Mouse (Mus musculus) NIH3T3 (cell line): ENCODE data around the gene Gm13283.
"Not testable (repeated sequence)": the region's sequence is repeated elsewhere in the genome, so short reads cannot be mapped to it uniquely, and the experiment has no call there.

Experiments used
- DNase-seq: peaks from one replicate; pipeline ENCODE4 v3.0.0-alpha.2; 2012; ENCODE audit warnings: low read depth

The Gm13283 gene

DNA sequence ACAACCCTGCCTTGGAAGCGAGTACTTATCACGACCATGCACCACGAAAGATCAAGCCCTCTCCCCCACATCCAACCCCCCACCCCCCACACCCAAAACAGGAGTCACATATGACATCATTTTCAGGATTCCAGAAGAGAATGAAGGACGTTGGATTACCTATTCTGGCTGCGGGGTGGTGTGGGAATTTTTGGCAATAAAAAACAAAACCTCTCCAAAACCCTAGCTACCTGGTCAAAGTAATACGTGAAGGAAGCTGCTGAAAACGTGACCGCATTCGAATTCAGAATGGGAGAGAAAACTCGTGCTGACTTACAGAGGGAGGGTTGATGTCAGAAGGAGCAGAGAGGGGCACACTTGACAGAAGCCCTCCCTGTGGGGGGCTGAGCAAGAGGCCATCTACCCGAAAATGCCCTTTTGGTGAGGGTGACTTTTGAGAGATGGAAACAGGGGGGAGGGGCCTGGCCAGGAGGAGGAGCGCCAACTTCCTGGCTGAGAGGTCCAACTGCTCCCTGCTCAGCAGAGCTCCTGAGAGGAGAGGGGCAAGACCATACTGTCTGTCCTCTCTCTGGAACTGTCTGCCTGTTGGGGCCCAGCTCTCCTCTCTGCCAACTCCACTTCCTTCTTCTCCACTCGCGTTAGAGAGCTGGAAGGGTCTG is at the start of gene Gm13283:
Gm13283 (plus strand) TSS at position 510 of the 659 bp plus-strand sequence.
- not testable (repeated sequence) for DNase-seq

DNA sequence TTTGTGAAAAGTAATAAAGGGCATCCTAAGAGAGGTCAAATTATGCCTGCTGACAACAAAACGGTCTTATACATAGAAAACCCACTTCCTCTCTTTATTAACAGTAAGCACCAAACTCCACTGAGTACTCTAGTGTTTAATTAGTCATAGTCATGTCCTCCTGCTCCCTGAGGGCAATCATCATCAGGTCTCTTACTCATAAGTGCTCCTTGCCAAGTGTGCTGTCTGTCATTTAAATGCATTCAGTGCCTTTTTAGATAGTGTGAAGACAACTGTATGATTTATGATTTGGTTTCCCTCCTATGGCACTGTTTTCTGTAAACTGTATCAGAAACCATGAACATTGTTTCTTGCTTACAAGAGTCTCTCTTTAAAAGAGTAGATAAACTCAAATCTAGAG is 45.6 kb upstream of the Gm13283 start:
- peak; percentile 36 for DNase-seq

DNA sequence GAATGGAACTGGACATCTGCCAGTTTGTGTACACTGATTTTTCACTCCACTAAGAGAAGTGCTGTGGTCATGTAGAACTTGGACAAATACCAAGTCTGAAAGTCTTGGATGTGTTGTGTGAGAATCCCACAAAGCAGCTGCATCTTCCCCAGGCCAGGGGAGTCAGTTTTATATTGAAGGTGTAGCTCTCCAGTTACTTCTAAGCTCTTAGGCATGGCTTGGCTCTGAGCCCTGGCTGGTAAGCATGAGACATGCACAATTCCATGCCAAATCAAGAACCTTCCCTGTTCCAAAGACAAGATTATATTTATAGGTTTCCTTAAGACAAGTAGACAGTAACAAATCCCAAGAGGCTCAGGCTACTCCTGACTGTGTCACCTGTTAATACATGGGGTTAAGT is 44.9 kb upstream of the Gm13283 start:
- DNase-seq: peak; percentile 70

DNA sequence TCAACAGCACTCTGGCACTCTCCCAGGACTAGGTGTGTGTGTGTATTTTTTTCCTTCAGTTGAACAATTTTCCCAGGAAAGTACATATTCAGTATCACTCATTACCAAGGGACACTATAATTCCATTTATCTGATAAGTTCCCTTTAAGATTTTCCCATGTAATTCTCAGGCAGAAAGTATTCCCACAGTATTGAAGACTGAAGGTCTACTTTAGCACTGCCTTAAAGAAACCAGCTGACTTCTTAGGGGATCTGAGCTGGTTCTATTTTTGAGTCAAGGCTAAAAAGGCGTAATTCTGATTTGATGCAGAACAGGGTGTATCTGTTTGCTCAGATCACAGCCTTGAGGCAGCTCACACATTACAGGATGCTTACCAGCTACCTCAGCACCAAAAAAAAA is 41.2 kb upstream of the Gm13283 start:
- DNase-seq: peak; percentile 35

DNA sequence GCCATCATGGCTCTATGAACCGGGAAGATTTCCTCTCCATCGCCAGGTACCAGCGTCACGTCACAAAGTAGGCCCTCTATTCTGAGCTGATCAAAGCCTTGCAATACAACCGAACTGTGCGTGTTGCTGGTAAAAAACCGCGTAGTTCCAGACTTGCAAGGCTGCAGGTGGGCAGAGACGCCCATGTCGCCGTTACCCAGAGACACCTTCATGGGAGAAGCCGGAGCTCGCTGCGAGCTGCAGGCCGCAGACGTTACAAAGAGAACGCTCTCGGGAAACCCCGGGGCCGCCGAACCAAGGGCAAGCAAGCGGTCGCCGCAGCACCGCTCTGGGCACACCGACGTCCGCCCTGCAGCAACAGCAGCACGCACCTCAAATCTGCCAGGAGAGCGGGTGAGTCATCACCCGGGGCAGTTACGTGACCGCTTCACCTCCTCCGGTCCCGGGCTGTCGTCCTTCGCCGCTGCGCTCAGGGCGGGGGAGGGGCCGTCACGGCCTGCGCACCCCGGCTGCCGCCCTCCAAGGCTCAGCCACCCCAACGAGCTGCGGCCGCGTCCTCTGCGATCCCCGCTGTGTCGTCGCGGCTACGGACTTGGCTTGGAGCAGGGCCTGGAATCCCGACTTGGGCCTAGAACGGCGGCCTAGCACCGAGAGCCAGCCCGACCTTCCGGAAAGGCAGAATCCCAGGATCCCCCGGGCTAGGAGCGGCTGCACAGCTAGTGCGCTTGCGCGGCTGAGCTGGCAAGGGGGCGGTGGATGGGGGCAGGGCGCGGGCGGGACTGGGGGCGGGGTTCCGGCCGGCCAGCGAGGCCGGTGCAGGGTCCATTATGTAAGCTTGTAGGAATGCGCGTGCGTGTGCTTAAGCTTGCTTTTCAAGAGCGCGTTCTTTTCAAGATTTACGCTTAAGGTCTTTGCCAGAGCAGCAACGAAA is 37.9 kb upstream of the Gm13283 start, which contains the start of the genes Gm26566 and Klhl9:
Gm26566 (plus strand) TSS at position 15 of the 931 bp plus-strand sequence.
Klhl9 (minus strand) TSS at position 675 of the 931 bp plus-strand sequence.
- peak; percentile 98 for DNase-seq

DNA sequence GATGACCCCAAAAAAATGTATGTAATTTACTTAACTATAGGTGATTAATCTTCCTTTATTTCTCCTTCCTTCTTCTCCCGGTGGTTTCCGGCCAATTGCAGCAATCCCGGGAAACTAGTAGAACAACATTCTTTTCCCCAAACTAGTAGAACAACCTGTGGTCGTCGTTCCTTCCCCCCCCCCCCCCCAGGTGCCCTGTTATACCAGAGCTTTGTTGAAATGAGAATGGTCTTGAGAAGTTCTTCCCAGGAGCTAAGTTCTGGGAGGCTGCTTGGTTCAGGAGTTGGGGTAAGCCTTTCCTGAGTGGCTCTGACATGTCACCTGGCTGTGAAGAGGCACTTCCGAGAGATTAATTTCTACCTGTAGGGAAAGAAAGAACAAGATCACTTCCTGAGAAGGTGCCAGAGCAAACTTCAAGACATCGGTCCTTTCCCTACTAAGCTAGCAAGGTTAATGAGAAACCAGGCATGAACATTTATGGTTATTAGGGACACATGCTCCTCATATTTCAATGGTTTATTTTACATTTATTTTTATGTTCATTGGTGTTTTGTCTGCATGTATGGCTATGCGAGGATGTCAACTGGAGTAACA is 36.3 kb upstream of the Gm13283 start:
- no peak for DNase-seq

DNA sequence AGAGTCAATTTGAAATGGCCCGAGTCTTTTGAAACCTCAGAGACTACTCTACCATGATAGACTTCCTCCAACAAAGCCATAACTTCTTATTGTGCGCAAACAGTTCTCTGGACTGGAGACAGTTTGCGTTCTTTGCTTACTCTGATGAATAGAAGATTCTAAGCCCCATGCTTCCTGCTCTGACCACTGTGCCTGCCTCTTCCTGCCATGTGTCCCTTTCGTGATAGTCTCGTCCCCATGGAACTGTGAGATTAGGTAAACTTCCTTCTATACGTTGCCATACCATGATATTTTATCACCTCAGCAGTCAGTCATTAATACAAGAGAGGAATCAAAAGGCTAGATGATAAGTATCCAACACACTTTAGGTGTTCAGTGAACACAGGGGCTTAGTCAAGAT is 33.2 kb upstream of the Gm13283 start:
- no peak for DNase-seq

DNA sequence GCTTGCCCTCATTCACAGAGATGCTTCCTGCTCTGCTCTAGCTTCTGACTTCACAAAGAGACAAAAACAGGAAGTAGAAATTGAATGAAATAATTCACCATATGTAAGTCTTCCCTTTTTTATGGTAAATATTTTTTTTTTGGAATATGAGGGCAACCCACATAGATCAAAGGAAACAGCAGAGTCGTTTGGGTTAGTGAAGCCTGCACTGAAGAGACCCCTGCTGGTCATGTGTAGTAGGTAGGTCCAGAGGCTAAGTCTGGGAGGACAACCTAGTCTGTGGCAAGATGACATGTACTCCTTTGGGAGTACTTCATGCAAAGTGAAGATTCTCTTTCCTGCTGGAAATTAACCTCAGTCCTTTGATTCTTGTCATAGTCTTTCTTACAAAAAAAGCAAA is 32.6 kb upstream of the Gm13283 start:
- peak; percentile 68 for DNase-seq

DNA sequence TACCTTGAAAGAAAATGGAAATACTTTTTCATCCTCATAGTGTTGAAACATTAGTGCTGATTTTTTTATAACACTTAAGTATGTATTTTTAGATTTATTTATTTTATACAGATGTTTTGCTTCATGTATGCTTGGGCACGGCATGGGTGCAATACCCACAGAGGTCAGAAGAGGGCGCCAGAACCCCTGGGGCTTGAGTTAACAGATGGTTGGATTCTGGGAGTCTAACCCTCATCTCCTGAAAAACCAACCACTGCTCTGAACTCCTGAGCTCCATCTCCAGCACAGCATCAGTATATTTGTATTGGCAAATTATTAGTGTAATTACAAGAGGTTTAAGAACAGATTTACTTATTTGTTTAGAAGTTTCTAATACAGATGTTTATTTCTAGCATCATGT is 21.4 kb upstream of the Gm13283 start:
- DNase-seq: peak; percentile 94

DNA sequence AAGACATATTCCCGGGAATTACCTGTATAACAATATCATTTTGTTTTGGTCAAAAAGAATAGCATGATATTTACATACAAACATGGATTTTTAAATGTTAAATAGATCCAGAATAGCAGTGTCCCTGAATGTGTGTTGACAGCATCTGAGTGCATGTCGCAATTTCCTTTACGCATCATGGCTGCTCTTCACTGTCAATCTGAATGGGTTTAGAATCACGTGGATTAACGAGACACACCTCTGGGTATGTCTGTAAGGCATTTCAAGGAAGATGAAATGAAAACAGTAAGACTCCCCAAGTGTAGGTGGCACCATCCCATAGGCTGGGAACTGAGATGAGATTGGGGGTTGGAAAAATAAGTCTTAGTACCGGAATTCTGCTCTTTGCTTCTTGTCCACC is 20.9 kb upstream of the Gm13283 start:
- no peak for DNase-seq

DNA sequence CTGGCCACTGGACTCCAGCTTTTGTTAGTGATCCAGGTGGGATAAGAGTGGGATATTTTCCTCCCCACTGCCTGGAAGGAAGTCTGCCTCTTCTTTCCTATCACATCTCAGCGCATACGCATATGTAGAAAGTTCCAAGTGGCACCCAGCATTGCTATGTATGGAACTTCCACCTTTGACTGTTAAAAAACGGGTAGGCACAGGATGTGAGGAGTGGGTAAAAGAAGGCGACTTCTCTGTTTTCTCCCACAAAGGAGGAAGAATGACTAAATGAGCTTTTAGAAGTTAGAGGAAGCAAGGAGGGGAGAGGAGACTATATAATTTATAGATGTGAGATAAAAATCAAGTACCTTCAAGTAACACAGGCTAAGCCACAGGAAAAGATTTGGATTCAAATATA is 18.5 kb upstream of the Gm13283 start:
- no peak for DNase-seq

DNA sequence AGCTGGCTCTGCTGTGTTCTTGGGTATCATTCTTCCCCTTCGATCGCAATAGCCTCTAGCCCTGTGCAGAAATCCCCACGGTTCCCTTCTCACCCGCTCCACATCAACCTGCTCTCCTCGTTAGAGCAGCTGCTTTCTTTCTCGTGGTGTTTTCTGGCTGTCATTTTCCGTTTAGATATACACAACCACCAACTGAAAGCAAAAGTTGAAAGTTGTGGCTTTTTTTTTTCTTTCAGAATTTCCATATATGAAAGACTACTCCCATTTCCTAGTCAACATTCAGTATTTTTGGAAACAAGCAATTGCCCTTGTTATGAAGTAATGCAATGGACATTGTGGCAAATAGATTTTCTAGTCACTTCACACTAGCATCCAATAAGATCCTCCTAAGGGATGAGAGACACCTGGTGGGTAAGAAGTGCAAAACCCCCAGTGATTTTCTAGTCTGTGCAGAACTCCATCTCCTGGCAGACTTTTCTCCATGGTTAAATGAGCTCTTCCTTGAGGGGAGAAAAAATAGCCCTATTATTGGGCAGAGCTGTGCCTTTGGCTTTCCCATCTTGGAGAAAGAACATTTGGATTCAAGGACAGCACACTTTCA is 17.0 kb upstream of the Gm13283 start:
- DNase-seq: peak; percentile 41

DNA sequence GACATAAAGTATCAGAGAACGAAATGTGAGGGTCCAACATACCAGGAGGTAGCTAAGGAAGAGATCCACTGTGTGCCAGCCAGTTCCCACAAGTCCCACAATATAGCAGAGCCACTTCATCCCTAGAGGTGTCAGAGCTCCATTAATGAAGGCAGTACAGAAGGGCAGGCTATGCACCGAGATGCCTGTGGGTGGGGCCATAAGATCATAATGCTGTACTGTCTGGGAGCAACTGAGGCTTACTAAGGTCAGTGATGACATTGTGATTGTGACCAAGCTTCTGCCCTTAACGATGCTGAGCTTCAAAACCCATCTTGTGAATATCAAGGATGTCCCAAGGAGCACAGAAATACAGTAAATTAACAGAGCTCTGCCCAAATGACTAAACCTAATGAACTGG is 15.7 kb upstream of the Gm13283 start:
- no peak for DNase-seq

DNA sequence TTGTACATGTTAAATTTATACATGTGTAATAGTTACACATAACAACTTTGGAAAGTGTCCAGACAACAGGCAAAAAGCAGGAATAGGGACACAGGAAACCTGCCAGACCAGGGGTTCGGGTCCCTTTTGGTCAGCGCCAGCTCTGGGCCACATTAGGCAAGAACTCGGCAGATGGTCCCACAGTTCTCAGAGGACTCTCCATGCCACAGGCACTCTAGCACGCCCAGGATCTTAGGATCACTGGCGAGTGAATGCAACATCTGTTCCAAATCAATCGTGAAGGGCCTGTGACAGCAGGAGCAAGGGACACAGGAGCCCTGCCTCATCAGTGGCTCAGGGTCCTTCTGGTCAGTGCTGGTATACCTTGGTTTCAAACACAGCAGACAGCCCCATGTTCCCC is 10.0 kb upstream of the Gm13283 start:
- no peak for DNase-seq

DNA sequence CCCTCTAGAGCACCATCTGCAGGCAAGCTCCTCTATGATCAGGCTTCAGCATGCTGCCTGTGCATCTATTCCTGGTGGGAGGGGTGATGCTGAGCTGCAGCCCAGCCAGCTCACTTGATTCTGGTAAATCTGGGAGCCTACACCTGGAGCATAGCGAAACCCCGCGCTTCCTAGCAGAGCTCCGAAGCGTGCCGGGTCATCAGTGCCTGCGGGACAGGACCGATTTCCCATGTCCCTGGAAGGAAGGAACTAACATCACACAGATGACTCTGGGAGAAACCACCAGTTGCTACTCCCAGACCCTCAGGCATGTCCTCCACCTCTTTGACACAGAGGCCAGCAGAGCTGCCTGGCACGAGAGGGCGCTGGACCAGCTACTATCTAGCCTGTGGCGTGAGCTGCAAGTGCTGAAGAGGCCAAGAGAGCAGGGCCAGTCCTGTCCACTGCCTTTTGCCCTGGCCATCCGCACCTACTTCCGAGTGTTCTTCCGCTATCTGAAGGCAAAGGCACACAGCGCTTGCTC is 5.0 kb upstream of the Gm13283 start, which contains the start of gene Gm13271:
Gm13271 (plus strand) TSS at position 51 of the 523 bp plus-strand sequence.
- not testable (repeated sequence) for DNase-seq

DNA sequence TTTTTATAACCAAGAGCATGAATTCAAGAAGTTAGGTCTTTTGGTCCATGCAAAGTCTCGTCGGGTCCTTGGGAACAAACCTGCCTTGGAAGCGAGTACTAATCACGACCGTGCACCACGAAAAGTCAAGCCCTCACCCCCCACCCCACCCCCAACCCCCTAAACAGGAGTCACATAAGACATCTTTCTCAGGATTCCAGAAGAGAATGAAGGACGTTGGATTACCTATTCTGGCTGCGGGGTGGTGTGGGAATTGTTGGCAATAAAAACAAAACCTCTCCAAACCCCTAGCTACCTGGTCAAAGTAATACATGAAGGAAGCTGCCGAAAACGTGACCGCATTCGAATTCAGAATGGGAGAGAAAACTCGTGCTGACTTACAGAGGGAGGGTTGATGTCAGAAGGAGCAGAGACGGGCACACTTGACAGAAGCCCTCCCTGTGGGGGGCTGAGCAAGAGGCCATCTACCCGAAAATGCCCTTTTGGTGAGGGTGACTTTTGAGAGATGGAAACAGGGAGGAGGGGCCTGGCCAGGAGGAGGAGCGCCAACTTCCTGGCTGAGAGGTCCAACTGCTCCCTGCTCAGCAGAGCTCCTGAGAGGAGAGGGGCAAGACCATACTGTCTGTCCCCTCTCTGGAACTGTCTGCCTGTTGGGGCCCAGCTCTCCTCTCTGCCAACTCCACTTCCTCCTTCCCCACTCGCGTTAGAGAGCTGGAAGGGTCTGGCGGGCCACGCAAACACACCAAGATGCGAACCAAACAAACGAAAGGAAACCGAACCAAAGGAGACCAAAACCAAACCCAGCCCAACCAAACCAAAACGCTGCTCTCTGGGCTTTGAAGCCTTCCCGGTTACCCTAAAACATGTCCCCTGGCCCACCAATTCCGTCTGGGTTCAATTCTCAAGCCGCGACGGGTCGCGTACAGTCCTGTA is 3.1 kb upstream of the Gm13283 start:
- DNase-seq: peak; percentile 52

DNA sequence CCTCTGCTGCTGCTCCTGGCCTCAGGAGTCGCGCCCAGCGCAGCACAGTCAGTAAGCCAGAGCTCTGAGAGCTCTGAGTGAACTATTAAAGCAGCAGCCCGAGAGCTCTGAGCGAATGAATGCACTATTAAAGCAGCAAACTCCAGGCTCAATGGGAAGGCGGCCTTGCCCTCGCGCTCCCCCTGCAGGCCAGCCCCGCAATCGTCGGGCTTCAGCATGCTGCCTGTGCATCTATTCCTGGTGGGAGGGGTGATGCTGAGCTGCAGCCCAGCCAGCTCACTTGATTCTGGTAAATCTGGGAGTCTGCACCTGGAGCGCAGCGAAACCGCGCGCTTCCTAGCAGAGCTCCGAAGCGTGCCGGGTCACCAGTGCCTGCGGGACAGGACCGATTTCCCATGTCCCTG is 2.3 kb upstream of the Gm13283 start:
- peak; percentile 94 for DNase-seq

DNA sequence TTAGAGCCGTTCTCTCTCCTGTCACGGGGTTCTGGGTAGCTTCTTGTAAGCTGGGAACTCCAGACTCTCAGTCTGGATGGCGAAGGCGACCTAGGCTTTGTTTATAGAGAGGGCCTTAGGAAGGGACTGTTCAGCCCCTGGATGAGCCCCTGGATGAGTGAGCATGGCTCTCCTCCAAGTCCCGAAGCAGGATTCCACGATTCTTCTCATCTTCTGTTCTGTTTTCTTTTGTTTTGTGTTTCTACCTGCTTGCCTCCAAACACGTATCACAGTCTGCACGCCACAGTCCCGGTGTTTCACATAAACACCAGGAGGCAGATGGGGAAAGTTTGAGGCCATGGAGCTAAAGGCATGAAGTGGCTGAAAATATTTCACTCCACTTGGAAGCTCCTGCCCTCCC is 1.2 kb upstream of the Gm13283 start:
- not testable (repeated sequence) for DNase-seq

DNA sequence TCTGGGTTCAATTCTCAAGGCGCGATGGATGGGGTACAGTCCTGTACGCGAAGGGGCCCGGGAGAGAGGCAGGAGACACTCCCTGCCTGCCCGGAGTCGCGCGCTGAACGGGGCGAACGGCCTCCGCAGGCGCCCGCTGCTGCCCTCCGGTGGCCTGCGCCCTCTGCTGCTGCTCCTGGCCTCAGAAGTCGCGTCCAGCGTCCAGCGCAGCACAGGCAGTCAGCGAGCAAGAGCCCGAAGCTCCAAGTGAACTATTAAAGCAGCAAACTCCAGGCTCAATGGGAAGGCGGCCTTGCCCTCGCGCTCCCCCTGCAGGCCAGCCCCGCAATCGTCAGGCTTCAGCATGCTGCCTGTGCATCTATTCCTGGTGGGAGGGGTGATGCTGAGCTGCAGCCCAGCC is 512 bp downstream of the Gm13283 start:
- peak; percentile 91 for DNase-seq

DNA sequence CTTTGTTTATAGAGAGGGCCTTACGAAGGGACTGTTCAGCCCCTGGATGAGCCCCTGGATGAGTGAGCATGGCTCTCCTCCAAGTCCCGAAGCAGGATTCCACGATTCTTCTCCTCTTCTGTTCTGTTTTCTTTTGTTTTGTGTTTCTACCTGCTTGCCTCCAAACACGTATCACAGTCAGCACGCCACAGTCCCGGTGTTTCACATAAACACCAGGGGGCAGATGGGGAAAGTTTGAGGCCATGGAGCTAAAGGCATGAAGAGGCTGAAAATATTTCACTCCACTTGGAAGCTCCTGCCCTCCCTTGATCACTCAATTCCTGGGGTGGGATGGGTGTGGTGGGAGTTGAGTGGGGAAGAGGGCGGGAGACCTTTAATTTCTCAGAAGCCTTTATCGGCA is 1.9 kb downstream of the Gm13283 start:
- not testable (repeated sequence) for DNase-seq

DNA sequence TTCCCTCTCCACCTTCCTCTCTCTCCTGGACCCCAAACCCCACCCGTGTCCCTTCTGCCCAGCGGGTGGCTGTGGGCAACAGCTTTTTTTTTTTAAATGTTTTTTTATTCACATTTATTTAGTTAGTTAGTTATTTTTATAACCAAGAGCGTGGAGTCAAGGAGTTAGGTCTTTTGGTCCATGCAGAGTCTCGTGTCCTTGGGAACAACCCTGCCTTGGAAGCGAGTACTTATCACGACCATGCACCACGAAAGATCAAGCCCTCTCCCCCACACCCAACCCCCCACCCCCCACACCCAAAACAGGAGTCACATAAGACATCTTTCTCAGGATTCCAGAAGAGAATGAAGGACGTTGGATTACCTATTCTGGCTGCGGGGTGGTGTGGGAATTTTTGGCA is 2.4 kb downstream of the Gm13283 start:
- not testable (repeated sequence) for DNase-seq
